Mouse (Mus musculus) myocyte (in vitro differentiated cells): Measurements from ENCODE around the gene Gphb5.

ENCODE experiments used
- POLR2A ChIP-seq: IDR thresholded peaks from one replicate; pipeline ENCODE4 v1.6.1; 2011; ENCODE audit warnings: low read depth, mild to moderate bottlenecking, control low read depth, moderate library complexity; ENCODE audit not compliant: insufficient read length
- REST ChIP-seq: IDR thresholded peaks from one replicate; pipeline ENCODE4 v1.6.1; 2011; ENCODE audit warnings: mild to moderate bottlenecking, control low read depth, moderate library complexity; ENCODE audit not compliant: insufficient read depth, insufficient read length
- SRF ChIP-seq: IDR thresholded peaks from one replicate; pipeline ENCODE4 v1.6.1; 2011; ENCODE audit warnings: low read depth; ENCODE audit not compliant: control insufficient read depth, insufficient read length
- TCF3 ChIP-seq: IDR thresholded peaks from one replicate; pipeline ENCODE4 v1.6.1; 2011; ENCODE audit warnings: low read depth, control low read depth; ENCODE audit not compliant: insufficient read length

- no peak for TF ChIP-seq SRF
- TF ChIP-seq TCF3, result no peak
- no peak for TF ChIP-seq POLR2A
- TF ChIP-seq REST, result no peak
Observed at GRCm38 (mm10) chr12:75391526-75391925, 25.1 kb downstream of the Gphb5 start.
